Mouse (Mus musculus): ENCODE results near the gene Pla2g2f. TPM values are rescaled to one million over a fixed set of nuclear protein-coding genes. Genes with fewer than 3 reads are reported as not detected.

The Pla2g2f gene
- 0.82 TPM for polyA plus RNA-seq (2015; fragmentation: Illumina TruSeq; extraction: RNeasy Lipid Tissue Mini Kit (QIAGEN cat#74804); ENCODE audit: low read depth, low replicate concordance)

GRCm38 (mm10) chr4:138757416-138757815, at the start of gene Pla2g2f:
Gene Pla2g2f (minus strand): TSS chr4:138757626.

GRCm38 (mm10) chr4:138775435-138775834, 18.0 kb upstream of the Pla2g2f start, which contains the start of gene Pla2g2d:
Gene Pla2g2d (plus strand): TSS chr4:138775735.

DNA sequence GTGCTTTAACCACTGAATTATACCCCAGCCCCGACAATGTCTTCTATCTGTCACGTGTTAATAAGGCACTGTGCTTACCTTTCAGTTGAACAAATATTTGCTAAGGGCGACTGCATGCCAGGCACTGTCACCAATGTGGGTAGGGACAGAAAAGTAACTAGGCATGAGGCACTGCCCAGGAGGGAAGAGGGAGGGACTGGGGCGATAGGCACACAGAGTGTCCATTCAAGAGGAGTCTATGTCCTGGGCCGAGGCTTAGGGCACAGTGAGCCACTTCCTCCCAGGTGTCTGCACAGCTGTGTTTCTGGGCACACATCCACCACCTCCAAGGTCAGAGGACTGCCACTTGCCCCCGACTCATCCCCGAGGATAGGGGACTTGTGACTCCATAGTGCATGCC, 20.4 kb downstream of the Pla2g2f start, which contains the start of gene Ubxn10:
Ubxn10 (minus strand) TSS at position 137 of the 400 bp plus-strand sequence.

GRCm38 (mm10) chr4:138724354-138725126, 32.9 kb downstream of the Pla2g2f start, which contains the start of gene Pla2g2c:
Gene Pla2g2c (plus strand): TSS chr4:138724792.

Other genes starting within 250 kb of the Pla2g2f start
- gene Vwa5b1, start 121.7 kb downstream of the Pla2g2f start, polyA plus RNA-seq (2015; fragmentation: Illumina TruSeq; extraction: RNeasy Lipid Tissue Mini Kit (QIAGEN cat#74804); ENCODE audit: low read depth, low replicate concordance): 2.4 TPM
- not detected for gene Pla2g2c, start 32.8 kb downstream of the Pla2g2f start, polyA plus RNA-seq (2015; fragmentation: Illumina TruSeq; extraction: RNeasy Lipid Tissue Mini Kit (QIAGEN cat#74804); ENCODE audit: low read depth, low replicate concordance)
- gene Ubxn10, start 20.5 kb downstream of the Pla2g2f start, polyA plus RNA-seq (2015; fragmentation: Illumina TruSeq; extraction: RNeasy Lipid Tissue Mini Kit (QIAGEN cat#74804); ENCODE audit: low read depth, low replicate concordance): 2.0 TPM
- 0.34 TPM for gene Pla2g2d, start 18.1 kb upstream of the Pla2g2f start, polyA plus RNA-seq (2015; fragmentation: Illumina TruSeq; extraction: RNeasy Lipid Tissue Mini Kit (QIAGEN cat#74804); ENCODE audit: low read depth, low replicate concordance)
- 2.1 TPM for gene Pla2g5, start 105.9 kb upstream of the Pla2g2f start, polyA plus RNA-seq (2015; fragmentation: Illumina TruSeq; extraction: RNeasy Lipid Tissue Mini Kit (QIAGEN cat#74804); ENCODE audit: low read depth, low replicate concordance)
- not detected for gene Gm13030, start 116.3 kb upstream of the Pla2g2f start, polyA plus RNA-seq (2015; fragmentation: Illumina TruSeq; extraction: RNeasy Lipid Tissue Mini Kit (QIAGEN cat#74804); ENCODE audit: low read depth, low replicate concordance)
- gene Pla2g2e, start 120.3 kb upstream of the Pla2g2f start, polyA plus RNA-seq (2015; fragmentation: Illumina TruSeq; extraction: RNeasy Lipid Tissue Mini Kit (QIAGEN cat#74804); ENCODE audit: low read depth, low replicate concordance): not detected
- gene Otud3, start 156.3 kb upstream of the Pla2g2f start, polyA plus RNA-seq (2015; fragmentation: Illumina TruSeq; extraction: RNeasy Lipid Tissue Mini Kit (QIAGEN cat#74804); ENCODE audit: low read depth, low replicate concordance): 10.1 TPM
- not detected for gene Rnf186, start 209.5 kb upstream of the Pla2g2f start, polyA plus RNA-seq (2015; fragmentation: Illumina TruSeq; extraction: RNeasy Lipid Tissue Mini Kit (QIAGEN cat#74804); ENCODE audit: low read depth, low replicate concordance)
- 1.5 TPM for gene Tmco4, start 215.3 kb upstream of the Pla2g2f start, polyA plus RNA-seq (2015; fragmentation: Illumina TruSeq; extraction: RNeasy Lipid Tissue Mini Kit (QIAGEN cat#74804); ENCODE audit: low read depth, low replicate concordance)

All from brain, adult 10 weeks (tissue).